Mouse (Mus musculus) kidney, embryonic 14.5 days (tissue): ENCODE measurements around the gene Trex2. TPM values are rescaled to one million over a fixed set of nuclear protein-coding genes. Genes with fewer than 3 reads are reported as not detected.

Experiments used
- ATAC-seq: fragments of 200-750 bp; cut with Nextera tagmentation; 2 replicates; pipeline ENCODE4 v1.8.0; 2017; ENCODE audit warnings: moderate number of reproducible peaks, mild to moderate bottlenecking, moderate TSS enrichment, moderate library complexity; ENCODE audit not compliant: low FRiP score, low TSS enrichment
- H3K27ac ChIP-seq: fragments of 300-500 bp; sonication (generic); 2 replicates; pipeline ENCODE4 v1.5.1; 2014; ENCODE audit warnings: low read depth, mild to moderate bottlenecking, low read length, moderate library complexity, mixed read lengths
- H3K27me3 ChIP-seq: fragments of 300-500 bp; sonication (generic); 2 replicates; pipeline ENCODE4 v1.6.1; 2014; ENCODE audit warnings: mild to moderate bottlenecking, low read length; ENCODE audit not compliant: control insufficient read depth, insufficient read depth
- H3K36me3 ChIP-seq: fragments of 300-500 bp; sonication (generic); 2 replicates; pipeline ENCODE4 v1.6.1; 2014; ENCODE audit warnings: low read length, mixed read lengths; ENCODE audit not compliant: control insufficient read depth, insufficient read depth
- H3K4me1 ChIP-seq: fragments of 300-500 bp; sonication (generic); 2 replicates; pipeline ENCODE4 v1.6.1; 2014; ENCODE audit warnings: low read length, mixed read lengths; ENCODE audit not compliant: control insufficient read depth, insufficient read depth
- H3K4me2 ChIP-seq: fragments of 300-500 bp; sonication (generic); replicated peaks from 2 replicates; pipeline ENCODE4 v1.6.1; 2014; ENCODE audit warnings: low read depth, mild to moderate bottlenecking, low read length
- H3K4me3 ChIP-seq: fragments of 300-500 bp; sonication (generic); 2 replicates; pipeline ENCODE4 v1.5.1; 2014; ENCODE audit warnings: mild to moderate bottlenecking, low read length
- H3K9ac ChIP-seq: fragments of 300-500 bp; sonication (generic); 2 replicates; pipeline ENCODE4 v1.6.1; 2014; ENCODE audit warnings: low read depth, mild to moderate bottlenecking, low read length, moderate library complexity
- H3K9me3 ChIP-seq: fragments of 300-500 bp; sonication (generic); 2 replicates; pipeline ENCODE4 v1.6.1; 2016; ENCODE audit warnings: low read length; ENCODE audit not compliant: control insufficient read depth
- WGBS: fragments of 180-500 bp; shearing (Covaris S2); extraction: QIAGEN DNeasy Blood & Tissue Kit; methylation state at CpG from one replicate; pipeline ENCODE4 v1.1.7; 2014; 5-methylcytosine and 5-hydroxymethylcytosine counted together
- polyA plus RNA-seq: library from polyadenylated mRNA; unstranded; fragments of >200 nt; fragmentation: Nextera tagmentation; extraction: Ambion mirVana; gene quantifications from 2 replicates; pipeline ENCODE4 v1.2.1, GENCODE M21; 2014

Gene Trex2
- polyA plus RNA-seq, 1 experiment from 2014 or later: not detected

DNA sequence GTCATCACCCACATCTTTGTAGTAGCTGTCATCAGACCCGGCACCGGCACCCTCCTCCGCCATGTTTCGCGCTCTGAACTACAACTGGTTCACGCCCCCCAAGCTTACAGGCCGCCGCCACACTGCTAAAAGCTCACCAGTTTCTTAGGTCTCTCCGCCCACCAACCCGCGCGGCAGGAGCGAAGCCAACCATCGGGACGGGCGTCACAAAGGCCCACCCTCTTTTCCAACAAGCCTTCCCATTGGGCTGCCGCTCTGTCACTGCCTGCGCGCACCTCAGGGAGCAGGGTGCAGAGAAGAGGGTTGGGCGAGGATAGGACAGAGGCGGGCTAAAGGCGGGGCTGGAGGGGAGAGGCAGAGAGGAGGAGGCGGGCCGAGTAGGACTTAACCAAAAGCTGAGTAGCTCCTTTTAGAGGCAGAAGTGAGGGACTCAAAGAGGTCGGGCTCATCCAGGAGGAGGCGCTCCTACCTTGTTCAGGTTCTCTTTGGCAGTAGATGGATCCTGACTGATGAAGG lies 23.8 kb upstream of the Trex2 start, which contains the start of gene Haus7:
TSS of gene Haus7 (minus strand) at position 168 of the 516 bp plus-strand sequence.
- H3K4me3 ChIP-seq: peak within 1 kb of the TSS; percentile 52
- H3K27ac ChIP-seq: no peak within 1 kb of the TSS
- ATAC-seq: peak; percentile 100
- no peaks in the 10 kb centered on the region for H3K4me1 ChIP-seq
- no peaks in the 10 kb centered on the region for H3K27me3 ChIP-seq
- WGBS: 23% methylated on average over 26 of the region's 26 CpGs
- peak within 1 kb of the TSS; percentile 47; the same call in 1 of the 2 replicates for H3K9ac ChIP-seq
- peak within 1 kb of the TSS; percentile 46 for H3K4me2 ChIP-seq
- no peaks in the 10 kb centered on the region for H3K9me3 ChIP-seq
- H3K36me3 ChIP-seq: no peaks in the 10 kb centered on the region; the same call in 1 of the 2 replicates

DNA sequence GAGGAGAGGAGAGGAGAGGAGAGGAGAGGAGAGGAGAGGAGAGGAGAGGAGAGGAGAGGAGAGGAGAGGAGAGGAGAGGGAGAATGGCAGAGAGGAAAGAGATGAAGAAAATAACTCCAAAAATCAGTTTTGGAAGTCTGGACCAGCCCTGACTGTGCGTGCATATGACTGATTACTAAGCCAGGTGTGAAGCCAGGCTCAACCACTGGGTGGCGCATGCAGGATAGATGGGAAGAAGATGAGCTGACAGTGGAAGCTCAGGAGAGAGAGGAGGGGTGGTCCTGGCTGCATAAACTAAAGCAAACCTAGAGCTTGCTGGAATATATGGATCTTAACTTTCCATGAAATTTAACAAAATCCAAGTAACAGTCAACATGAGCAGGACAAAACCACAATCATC lies 16.8 kb upstream of the Trex2 start:
- H3K36me3 ChIP-seq: no peaks in the 10 kb centered on the region; the same call in 1 of the 2 replicates
- no peak overlapping the region for H3K9ac ChIP-seq
- H3K4me1 ChIP-seq: no peaks in the 10 kb centered on the region
- H3K4me3 ChIP-seq: no peak overlapping the region
- WGBS: 17% methylated on average over 2 of the region's 2 CpGs
- H3K27me3 ChIP-seq: no peaks in the 10 kb centered on the region
- no peaks in the 10 kb centered on the region for H3K9me3 ChIP-seq
- no peak for ATAC-seq
- no peak overlapping the region for H3K4me2 ChIP-seq
- no peak overlapping the region for H3K27ac ChIP-seq

DNA sequence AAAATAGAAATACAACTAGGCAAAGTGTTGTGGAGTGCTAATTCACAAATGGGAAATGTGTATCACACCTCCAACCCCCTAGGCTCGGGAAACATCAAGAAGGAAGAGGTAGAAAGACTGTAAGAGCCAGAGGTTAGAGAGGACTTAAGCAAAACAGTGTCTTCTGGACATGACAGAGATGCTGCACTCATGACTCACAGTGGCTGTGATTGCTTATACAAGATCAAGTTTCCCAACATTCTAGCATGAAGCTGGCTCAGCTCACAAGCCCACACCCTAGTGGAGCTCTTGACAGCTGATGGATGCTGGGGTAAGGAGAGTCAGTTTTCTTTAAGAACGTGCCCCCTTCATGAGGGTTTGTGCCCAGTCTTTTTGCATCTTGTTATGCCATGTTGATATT lies 6.3 kb upstream of the Trex2 start:
- H3K4me3 ChIP-seq: no peak overlapping the region
- H3K36me3 ChIP-seq: no peaks in the 10 kb centered on the region
- no peak overlapping the region for H3K27ac ChIP-seq
- H3K27me3 ChIP-seq: no peaks in the 10 kb centered on the region
- 50% methylated on average over 2 of the region's 2 CpGs for WGBS
- no peaks in the 10 kb centered on the region for H3K4me1 ChIP-seq
- H3K4me2 ChIP-seq: no peak overlapping the region
- no peaks in the 10 kb centered on the region for H3K9me3 ChIP-seq
- ATAC-seq: no peak
- no peak overlapping the region for H3K9ac ChIP-seq

DNA sequence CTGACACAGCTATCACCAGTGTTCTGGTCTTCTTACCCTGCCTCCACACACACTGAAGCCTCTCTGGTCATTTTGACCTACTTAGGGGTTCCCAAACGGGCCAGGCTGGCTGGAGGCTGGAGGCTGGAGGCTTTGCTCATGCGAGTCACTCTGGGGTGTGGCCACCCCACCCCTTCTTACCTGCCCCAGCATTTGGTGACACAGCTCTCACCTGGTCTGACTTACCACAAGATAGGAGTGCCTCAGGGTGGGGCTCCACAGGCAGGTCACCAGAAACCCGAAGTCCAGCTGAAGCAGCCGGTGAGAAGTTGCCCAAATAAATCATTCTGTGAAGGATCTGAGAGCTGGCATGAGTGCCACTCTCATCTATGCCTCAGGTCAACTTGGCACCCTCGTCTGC lies 2.3 kb downstream of the Trex2 start:
- 69% methylated on average over 5 of the region's 5 CpGs for WGBS
- H3K9ac ChIP-seq: no peak overlapping the region
- no peaks in the 10 kb centered on the region for H3K9me3 ChIP-seq
- no peak overlapping the region for H3K4me3 ChIP-seq
- no peak overlapping the region for H3K4me2 ChIP-seq
- ATAC-seq: no peak
- H3K4me1 ChIP-seq: no peaks in the 10 kb centered on the region
- H3K36me3 ChIP-seq: no peaks in the 10 kb centered on the region
- no peak overlapping the region for H3K27ac ChIP-seq
- H3K27me3 ChIP-seq: no peaks in the 10 kb centered on the region

DNA sequence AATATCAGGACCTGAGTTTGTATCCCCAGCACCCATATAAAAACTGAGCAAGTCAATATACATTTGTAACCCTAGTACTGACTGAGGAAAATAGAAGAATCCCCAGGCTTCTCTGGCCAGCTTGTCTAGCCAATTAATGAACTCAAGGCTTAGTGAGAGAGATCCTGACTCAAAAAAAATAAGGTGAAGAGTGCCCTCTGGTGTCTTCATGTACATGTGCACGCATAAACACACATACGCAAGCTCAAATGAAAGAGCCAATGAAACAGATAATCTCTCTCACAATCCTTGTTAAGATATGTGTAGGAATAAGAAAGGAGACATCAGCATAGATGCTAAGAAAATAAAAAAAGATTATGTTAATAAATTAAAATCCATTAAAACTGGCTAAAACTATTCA lies 5.1 kb downstream of the Trex2 start:
- WGBS: 81% methylated on average over 2 of the region's 2 CpGs
- ATAC-seq: no peak
- no peaks in the 10 kb centered on the region for H3K27me3 ChIP-seq
- H3K4me2 ChIP-seq: no peak overlapping the region
- no peaks in the 10 kb centered on the region for H3K36me3 ChIP-seq
- no peak overlapping the region for H3K27ac ChIP-seq
- no peak overlapping the region for H3K4me3 ChIP-seq
- H3K4me1 ChIP-seq: no peaks in the 10 kb centered on the region
- no peak overlapping the region for H3K9ac ChIP-seq
- no peaks in the 10 kb centered on the region for H3K9me3 ChIP-seq

DNA sequence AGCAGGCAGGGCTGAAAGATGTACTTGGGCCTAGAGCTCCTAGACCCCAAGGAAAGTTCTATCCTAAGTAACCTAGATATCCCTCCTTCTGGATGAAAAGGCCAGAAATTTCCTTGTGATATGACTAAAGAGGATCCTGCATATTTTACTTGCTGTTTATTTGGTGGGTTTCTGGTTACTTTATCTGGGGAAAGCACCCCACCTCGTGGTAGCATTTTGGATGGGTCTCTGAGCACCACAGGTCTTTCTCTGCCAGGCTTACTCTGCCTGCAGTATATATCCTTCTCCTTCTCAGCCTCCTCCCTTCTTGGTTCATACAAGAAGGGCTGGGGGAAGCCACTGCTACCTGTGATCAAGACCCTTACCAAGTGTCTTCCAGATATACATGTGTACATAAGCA lies 22.4 kb downstream of the Trex2 start:
- no peak for ATAC-seq
- 29% methylated on average over 1 of the region's 1 CpGs for WGBS
- no peak overlapping the region for H3K4me2 ChIP-seq
- H3K36me3 ChIP-seq: no peaks in the 10 kb centered on the region
- no peak overlapping the region for H3K9ac ChIP-seq
- H3K4me3 ChIP-seq: no peak overlapping the region
- peaks cover 4% of the 10 kb centered on the region for H3K27me3 ChIP-seq
- no peaks in the 10 kb centered on the region for H3K4me1 ChIP-seq
- no peak overlapping the region for H3K27ac ChIP-seq
- H3K9me3 ChIP-seq: no peaks in the 10 kb centered on the region

DNA sequence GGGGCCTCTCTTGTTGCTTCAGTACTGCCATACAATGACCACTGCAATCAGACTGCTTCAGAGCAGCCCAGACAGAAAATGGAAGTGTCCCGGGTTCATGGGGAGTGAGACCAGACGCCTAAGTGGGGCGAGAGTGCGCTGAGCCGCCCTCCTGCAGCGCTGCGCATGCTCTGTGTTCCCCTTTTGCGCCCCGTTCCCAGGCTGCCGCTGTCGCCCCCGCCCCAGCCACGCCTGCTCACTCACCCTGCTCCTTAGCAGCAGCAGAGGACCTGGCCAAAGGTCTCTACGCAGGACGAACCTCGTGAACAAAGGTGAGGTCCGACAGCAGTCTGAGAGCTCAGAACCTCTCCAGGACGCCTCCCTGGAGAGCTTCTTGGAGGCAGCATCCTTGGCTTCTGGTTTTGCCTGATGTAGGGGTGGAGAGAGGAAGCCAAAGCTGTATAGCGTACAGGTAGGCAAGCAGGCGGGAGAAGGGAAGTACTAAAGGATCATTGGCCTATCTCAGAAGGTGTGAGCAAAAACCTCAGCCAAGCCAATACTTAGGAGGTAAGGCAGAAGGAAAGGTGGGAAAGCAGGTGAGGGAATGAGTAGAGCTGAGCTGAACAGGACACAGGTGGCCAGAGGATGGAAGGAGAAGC lies 24.1 kb downstream of the Trex2 start, which contains the start of gene Zfp92:
TSS of gene Zfp92 (plus strand) at position 217 of the 638 bp plus-strand sequence.
- Histone ChIP-seq H3K27me3 (peaks cover 4% of the 10 kb centered on the region), H3K9ac (peak within 1 kb of the TSS; percentile 37; the same call in 1 of the 2 replicates)
- no peak for ATAC-seq

DNA sequence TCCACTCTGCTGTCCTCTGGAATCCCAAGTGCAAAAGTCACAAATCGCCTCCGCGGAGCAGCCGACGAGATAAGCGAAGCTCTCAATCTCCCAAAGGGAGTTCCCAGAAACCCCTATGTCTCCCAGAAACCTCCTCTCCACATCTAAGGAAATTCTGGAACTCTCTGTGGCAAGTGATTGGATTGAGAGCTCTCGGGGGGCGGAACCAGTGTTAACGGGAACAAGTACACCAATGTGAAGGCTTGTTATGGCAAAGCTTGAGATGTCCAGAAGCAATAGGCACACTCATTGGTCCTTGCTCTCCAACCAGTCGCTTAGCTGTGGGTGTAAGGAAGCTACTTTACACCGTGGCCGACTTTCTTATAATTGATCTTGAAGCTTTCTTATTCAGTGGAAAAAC lies 33.5 kb downstream of the Trex2 start:
- H3K27me3 ChIP-seq: no peaks in the 10 kb centered on the region
- H3K9me3 ChIP-seq: no peaks in the 10 kb centered on the region
- H3K4me3 ChIP-seq: no peak overlapping the region
- no peak overlapping the region for H3K4me2 ChIP-seq
- H3K9ac ChIP-seq: no peak overlapping the region
- WGBS: 94% methylated on average over 12 of the region's 12 CpGs
- no peaks in the 10 kb centered on the region for H3K36me3 ChIP-seq
- H3K4me1 ChIP-seq: no peaks in the 10 kb centered on the region
- no peak overlapping the region for H3K27ac ChIP-seq
- no peak for ATAC-seq

More for the DNA sequence above, 24.1 kb downstream of the Trex2 start, which contains the start of gene Zfp92:
- Histone ChIP-seq H3K4me3 (peak within 1 kb of the TSS; percentile 24), H3K27ac (no peak within 1 kb of the TSS), H3K4me1 (no peaks in the 10 kb centered on the region), H3K36me3 (no peaks in the 10 kb centered on the region), H3K4me2 (peak within 1 kb of the TSS; percentile 46), H3K9me3 (no peaks in the 10 kb centered on the region)
- 25% methylated on average over 20 of the region's 20 CpGs for WGBS

DNA sequence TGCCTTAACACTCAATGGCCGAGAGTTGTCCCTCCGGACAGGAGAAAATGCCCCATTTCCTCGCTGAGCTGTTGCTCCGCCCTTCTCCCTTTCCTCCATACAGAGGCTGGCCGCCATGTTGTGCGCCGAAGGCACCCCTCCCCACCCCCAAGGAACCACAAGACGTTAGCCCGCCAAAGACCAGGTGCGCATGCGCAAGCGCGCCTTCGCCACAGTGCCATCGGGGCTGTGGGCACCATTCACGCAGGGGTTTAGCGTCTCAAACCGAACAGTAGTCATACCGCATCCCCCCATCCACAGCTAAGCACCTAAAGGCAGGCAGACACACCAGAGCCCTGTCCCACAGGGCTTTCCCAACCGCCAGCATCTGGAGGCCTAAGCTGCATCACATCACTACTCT lies 34.2 kb downstream of the Trex2 start:
- no peak overlapping the region for H3K27ac ChIP-seq
- H3K4me2 ChIP-seq: no peak overlapping the region
- no peaks in the 10 kb centered on the region for H3K9me3 ChIP-seq
- no peak overlapping the region for H3K9ac ChIP-seq
- no peak for ATAC-seq
- no peaks in the 10 kb centered on the region for H3K27me3 ChIP-seq
- H3K36me3 ChIP-seq: no peaks in the 10 kb centered on the region
- H3K4me1 ChIP-seq: no peaks in the 10 kb centered on the region
- WGBS: 90% methylated on average over 20 of the region's 20 CpGs
- no peak overlapping the region for H3K4me3 ChIP-seq
